Mouse (Mus musculus): ENCODE measurements around the gene Prkab2.

GRCm38 (mm10) chr3:97710881-97711280, 52.9 kb downstream of the Prkab2 start:
- TF ChIP-seq CTCF (conservative IDR thresholded peaks at IDR 0.05; ENCODE audit: low read length) (no peak), POU5F1 (IDR thresholded peaks at IDR 0.05; ENCODE audit: borderline replicate concordance, low read length) (no peak)

Measured in E14TG2a.4 (cell line).